Mouse (Mus musculus) naive thymus-derived CD4-positive, alpha-beta T cell, adult 2 months (primary cell): ENCODE results near the gene Pick1.
"Not testable (repeated sequence)": the region's sequence is repeated elsewhere in the genome, so short reads cannot be mapped to it uniquely, and the experiment has no call there.

ENCODE experiments used
- DNase-seq: peaks from one replicate; pipeline ENCODE4 v3.0.0-alpha.2; 2011; ENCODE audit warnings: low read depth

Pick1 gene

GRCm38 (mm10) chr15:79225780-79226179, 3.2 kb upstream of the Pick1 start:
- DNase-seq = not testable (repeated sequence)

- no peak for DNase-seq
Observed at GRCm38 (mm10) chr15:79235268-79235667, 6.3 kb downstream of the Pick1 start.

GRCm38 (mm10) chr15:79238036-79238435, 9.1 kb downstream of the Pick1 start:
- DNase-seq = no peak

GRCm38 (mm10) chr15:79242574-79243233, 13.7 kb downstream of the Pick1 start:
- no peak for DNase-seq

- peak; percentile 97 for DNase-seq
Observed at GRCm38 (mm10) chr15:79243234-79244042, 14.5 kb downstream of the Pick1 start.

- no peak for DNase-seq
Observed at GRCm38 (mm10) chr15:79244071-79244893, 15.3 kb downstream of the Pick1 start.

GRCm38 (mm10) chr15:79245321-79245720, 16.3 kb downstream of the Pick1 start:
- no peak for DNase-seq

GRCm38 (mm10) chr15:79250236-79250635, 21.3 kb downstream of the Pick1 start:
- no peak for DNase-seq

GRCm38 (mm10) chr15:79251168-79251567, 22.2 kb downstream of the Pick1 start:
- no peak for DNase-seq

- DNase-seq = no peak
Observed at GRCm38 (mm10) chr15:79251781-79252491, 23.0 kb downstream of the Pick1 start.

- no peak for DNase-seq
Observed at GRCm38 (mm10) chr15:79252580-79252979, 23.6 kb downstream of the Pick1 start.

GRCm38 (mm10) chr15:79254661-79255060, 25.7 kb downstream of the Pick1 start, which contains the start of gene Slc16a8:
Gene Slc16a8 (minus strand): TSS chr15:79254761.
- no peak for DNase-seq

- DNase-seq = no peak
Observed at GRCm38 (mm10) chr15:79258521-79258920, 29.5 kb downstream of the Pick1 start.

- DNase-seq = peak; percentile 50
Observed at GRCm38 (mm10) chr15:79261095-79261725, 32.2 kb downstream of the Pick1 start.

- no peak for DNase-seq
Observed at GRCm38 (mm10) chr15:79261757-79262156, 32.8 kb downstream of the Pick1 start.

GRCm38 (mm10) chr15:79262375-79262774, 33.4 kb downstream of the Pick1 start:
- DNase-seq = peak; percentile 59

GRCm38 (mm10) chr15:79262786-79263309, 33.9 kb downstream of the Pick1 start:
- DNase-seq = no peak

- DNase-seq = no peak
Observed at GRCm38 (mm10) chr15:79263726-79264125, 34.8 kb downstream of the Pick1 start.

- DNase-seq = peak; percentile 61
Observed at GRCm38 (mm10) chr15:79265384-79265783, 36.4 kb downstream of the Pick1 start.

GRCm38 (mm10) chr15:79268521-79268920, 39.5 kb downstream of the Pick1 start:
- DNase-seq = no peak
